Mouse (Mus musculus): ENCODE measurements around the gene Gnpda2. TPM values are rescaled to one million over a fixed set of nuclear protein-coding genes. Genes with fewer than 3 reads are reported as not detected.

The Gnpda2 gene
- polyA plus RNA-seq (2014; fragmentation: Illumina TruSeq; extraction: RNeasy Lipid Tissue Mini Kit (QIAGEN cat#74804); ENCODE audit: low read depth, low replicate concordance) = 79.0 TPM

GRCm38 (mm10) chr5:69591640-69592461 is at the start of gene Gnpda2:
Gene Gnpda2, minus strand, starts transcription at chr5:69592340.

GRCm38 (mm10) chr5:69556628-69557403 is 35.3 kb downstream of the Gnpda2 start, which contains the start of gene Guf1:
Gene Guf1, plus strand, starts transcription at chr5:69556923.

GRCm38 (mm10) chr5:69542489-69542888 is 49.7 kb downstream of the Gnpda2 start, which contains the start of gene Yipf7:
Gene Yipf7, minus strand, starts transcription at chr5:69542648.

Other genes starting within 250 kb of the Gnpda2 start
- gene Yipf7, start 49.7 kb downstream of the Gnpda2 start, polyA plus RNA-seq (2014; fragmentation: Illumina TruSeq; extraction: RNeasy Lipid Tissue Mini Kit (QIAGEN cat#74804); ENCODE audit: low read depth, low replicate concordance) = not detected
- gene Guf1, start 35.4 kb downstream of the Gnpda2 start, polyA plus RNA-seq (2014; fragmentation: Illumina TruSeq; extraction: RNeasy Lipid Tissue Mini Kit (QIAGEN cat#74804); ENCODE audit: low read depth, low replicate concordance) = 122 TPM